Mouse (Mus musculus): Measurements from ENCODE around the gene 1500009L16Rik.

The 1500009L16Rik gene

DNA sequence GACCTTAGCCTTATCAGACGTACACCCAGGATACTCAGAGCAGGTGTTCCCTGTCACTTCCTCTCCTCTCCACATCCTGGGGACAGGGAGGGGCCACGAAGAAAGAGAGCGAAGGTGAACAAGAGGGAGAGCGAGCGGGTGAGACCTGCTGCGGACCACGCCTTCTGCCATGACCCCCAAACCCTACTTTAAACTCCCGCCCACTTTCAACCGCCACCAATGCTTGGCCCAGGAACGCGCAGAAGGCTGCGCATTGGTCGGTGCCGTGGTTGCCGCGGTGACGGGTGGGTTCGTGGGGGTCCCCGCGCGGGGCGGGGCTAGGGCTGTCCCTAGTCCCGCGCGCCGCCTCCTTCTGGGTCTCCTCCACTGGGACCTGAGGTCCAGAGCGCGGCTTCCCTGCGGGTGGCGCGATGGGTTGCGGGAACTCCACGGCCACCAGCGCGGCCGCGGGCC lies at the start of gene 1500009L16Rik:
TSS of gene 1500009L16Rik (plus strand) at position 287 of the 453 bp plus-strand sequence.
- DNase-seq (ENCODE audit: low read depth, low spot score): peak; percentile 81

DNA sequence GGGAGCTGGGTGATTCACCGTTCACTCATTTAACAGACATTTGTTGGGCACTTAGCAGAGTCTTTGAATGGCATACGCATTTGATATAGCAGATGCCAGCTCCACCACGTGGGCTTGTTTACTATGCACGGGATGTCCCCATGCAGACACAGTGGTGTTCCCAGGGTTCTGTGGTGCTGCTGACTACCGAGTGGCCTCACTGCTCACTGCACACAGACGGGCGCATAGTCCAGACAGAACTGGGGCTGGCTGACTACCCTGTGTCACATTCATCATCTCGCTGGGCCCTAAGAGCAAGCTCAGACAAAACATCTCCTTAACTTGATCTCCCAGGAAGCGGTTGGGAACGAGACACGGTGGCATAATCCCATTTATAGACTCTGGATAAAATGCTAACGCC lies 41.3 kb upstream of the 1500009L16Rik start:
- no peak for DNase-seq (ENCODE audit: low read depth, low spot score)

GRCm38 (mm10) chr10:83688215-83688614 lies 34.5 kb upstream of the 1500009L16Rik start:
- no peak for DNase-seq (ENCODE audit: low read depth, low spot score)

- DNase-seq (ENCODE audit: low read depth, low spot score): no peak
Measured at GRCm38 (mm10) chr10:83692175-83692895, 30.3 kb upstream of the 1500009L16Rik start.

- no peak for DNase-seq (ENCODE audit: low read depth, low spot score)
Measured at GRCm38 (mm10) chr10:83696226-83696625, 26.4 kb upstream of the 1500009L16Rik start.

DNA sequence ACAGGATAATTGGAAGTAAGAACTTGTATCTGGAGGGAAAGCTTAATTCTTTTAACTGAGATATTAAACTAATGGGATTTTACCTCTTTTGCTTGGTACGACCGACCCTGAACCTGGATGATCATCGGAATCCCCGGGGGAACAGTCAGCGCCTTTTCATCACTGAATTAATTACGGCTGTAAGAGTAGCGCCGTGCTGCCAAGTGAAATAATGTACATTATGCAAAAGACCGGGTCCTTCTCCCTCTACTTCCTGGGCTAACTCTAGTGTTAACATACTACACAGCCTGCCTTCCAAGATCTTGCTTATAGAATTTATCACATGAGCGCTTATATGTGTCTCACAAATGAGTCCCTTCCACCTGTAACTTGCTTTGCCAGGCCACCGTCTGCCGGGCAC lies 16.0 kb upstream of the 1500009L16Rik start:
- DNase-seq (ENCODE audit: low read depth, low spot score): no peak

- DNase-seq (ENCODE audit: low read depth, low spot score): no peak
Measured at GRCm38 (mm10) chr10:83709920-83710319, 12.7 kb upstream of the 1500009L16Rik start.

DNA sequence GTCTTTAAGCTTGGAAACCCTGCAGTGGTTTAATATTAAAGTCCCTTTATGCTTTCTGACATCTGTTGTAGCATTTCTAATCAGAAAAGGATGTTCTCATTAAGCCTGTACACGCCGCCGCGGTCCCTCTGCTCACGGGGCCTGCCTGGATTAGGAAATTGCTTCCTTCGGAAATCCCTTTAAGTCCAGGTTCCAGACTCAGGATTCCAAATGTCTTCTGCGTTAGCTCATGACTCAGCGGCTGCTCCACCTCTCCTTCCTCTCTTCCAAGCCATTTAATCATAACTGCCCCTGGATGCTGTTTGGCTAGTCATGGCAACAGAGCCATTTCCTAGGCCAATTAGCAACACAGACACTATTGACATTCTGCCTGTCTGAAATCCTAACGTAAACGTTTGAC lies 10.9 kb upstream of the 1500009L16Rik start:
- no peak for DNase-seq (ENCODE audit: low read depth, low spot score)

GRCm38 (mm10) chr10:83718855-83719474 lies 3.7 kb upstream of the 1500009L16Rik start:
- DNase-seq (ENCODE audit: low read depth, low spot score): no peak

DNA sequence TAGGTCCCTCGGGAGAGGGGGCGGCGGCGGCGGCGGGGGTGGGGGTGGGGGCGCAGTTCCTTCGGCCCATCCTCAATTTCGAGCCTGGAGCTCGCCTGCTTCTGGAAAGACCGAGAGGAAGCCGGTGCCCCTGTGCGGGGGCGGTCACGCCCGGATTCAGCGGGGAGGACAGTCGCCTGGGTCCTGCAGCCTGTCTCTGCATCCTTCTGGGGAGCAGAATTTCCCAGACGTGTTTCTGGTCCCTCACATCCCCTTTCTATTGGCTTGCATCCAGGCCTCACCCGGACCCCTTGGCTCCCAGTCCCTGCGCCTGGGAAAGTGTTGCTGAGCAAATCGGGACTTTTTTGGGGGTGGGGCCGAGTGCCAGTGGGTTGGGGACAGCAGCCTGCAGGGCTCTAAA lies 390 bp downstream of the 1500009L16Rik start:
- no peak for DNase-seq (ENCODE audit: low read depth, low spot score)

DNA sequence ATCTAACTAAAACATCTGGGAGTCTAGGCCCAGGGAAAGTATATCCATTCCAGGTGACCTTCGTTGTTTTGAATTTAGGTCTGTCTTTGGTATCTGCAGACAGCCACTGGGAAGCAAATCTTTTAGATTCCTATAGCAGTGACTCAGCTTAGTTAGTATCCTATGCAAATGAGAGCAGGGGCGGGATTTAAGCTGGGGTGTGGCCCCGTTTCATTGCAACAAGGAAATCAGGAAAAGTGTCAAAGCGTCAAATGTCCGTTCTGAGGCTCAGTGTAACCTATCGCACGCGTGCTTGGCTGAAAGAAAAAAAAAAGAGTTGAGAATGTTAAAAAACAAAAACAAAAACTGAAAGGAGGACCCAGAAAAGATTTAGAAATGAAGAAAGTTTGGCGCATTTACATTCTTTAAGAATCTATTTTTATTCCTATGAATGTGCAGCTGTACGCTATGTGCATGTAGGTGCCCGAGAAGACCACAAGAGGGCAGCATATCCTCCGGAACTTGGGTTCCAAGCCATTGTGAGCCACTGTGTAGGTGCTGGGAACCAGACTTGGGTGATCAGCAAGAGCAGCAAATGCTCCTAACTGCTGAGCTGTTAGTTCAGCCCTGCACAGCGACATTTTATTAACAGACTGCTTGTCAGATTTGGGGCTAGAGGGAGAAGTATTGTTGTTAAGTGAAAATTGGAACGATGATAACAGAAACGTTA lies 1.8 kb downstream of the 1500009L16Rik start:
- no peak for DNase-seq (ENCODE audit: low read depth, low spot score)

GRCm38 (mm10) chr10:83726164-83726563 lies 3.5 kb downstream of the 1500009L16Rik start:
- no peak for DNase-seq (ENCODE audit: low read depth, low spot score)

DNA sequence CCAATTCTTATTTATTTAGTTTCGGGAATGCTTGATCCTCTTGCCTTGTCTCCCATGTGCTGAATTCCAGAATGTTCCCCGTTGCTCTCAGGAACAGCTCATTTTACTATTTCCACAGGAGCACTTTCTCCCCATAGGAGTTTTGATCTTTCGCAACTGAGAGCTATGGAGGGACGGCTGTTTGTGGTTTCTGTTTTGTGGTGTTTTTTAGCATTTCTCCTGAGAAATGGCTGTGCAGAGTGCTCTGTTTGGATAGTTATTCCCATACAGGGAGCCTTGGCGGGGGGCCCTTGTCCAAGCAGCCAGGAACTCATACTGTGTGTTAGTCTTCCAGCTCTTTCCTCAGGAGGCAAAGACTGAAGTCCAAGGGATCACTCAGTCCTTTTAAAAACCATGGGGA lies 5.2 kb downstream of the 1500009L16Rik start:
- DNase-seq (ENCODE audit: low read depth, low spot score): no peak

DNA sequence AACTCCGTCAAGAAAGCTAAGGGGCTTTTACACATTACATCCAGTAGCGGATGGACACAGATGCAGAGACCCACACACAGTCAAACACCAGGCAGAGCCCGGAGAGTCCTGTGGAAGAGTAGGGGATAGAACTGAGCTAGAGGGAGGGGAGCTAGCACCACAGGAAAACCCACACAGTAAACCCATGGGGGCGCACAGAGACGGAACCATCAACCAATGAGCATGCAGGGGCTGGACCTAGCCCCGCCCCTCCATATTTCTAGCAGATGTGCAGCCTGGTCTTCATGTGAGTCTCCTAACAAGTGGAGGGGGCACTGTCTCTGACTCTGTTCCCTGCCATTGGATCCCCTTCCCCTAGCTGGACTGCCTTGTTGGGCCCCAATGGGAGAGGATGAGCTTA lies 5.9 kb downstream of the 1500009L16Rik start:
- no peak for DNase-seq (ENCODE audit: low read depth, low spot score)

DNA sequence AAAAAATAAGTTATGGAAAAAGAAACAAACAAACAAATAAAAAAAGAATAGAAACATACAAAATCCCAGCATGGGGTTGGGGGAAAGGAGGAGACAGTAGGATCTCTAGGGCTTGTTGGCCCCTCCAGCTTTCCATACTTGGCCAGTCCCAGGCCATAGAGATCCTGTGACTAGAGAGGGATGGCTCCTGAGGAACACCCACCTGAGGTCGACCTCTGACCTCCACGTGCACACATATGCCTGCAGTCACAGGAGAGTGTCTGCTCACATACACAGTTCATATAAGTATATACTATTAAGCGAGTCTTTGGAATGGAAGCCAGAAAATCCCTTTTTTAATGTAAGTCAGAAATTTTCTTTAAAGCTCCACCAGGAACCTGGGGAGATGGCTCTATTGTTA lies 6.4 kb downstream of the 1500009L16Rik start:
- DNase-seq (ENCODE audit: low read depth, low spot score): no peak

DNA sequence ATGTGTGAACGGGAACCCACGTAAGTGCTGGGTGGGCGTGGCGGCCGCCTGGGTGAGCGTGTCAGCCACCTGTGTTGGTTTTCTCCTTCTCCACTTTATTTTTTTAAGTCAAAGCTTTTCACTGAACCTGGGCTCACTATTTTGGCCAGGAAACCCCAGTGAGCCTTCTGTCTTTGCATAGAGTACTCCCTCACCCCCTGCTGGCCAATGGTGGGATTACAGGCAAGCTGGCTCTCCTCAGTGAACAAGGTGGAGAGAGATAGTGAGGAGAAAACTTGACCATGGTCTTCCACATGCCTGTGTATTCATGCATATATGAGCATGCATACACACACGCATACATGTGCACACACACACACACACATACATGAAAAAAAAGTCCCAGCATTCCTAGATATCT lies 6.8 kb downstream of the 1500009L16Rik start:
- DNase-seq (ENCODE audit: low read depth, low spot score): no peak

DNA sequence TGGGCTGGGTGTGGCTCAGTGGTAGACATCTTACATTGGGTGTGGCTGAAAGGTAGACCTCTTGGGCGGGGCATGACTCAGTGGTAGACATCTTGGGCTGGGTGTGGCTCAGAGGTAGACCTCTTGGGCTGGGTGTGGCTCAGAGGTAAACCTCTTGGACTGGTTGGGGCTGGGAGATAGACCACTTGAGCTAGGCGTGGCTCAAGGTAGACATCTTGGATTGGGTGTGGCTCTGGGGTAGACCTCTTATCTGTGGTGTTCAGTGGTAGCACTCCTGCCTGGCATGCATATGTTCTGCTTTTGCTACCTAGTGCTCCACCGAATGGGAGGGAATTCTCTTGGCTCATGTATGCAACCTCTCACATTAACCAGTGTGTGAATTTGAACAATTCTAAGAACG lies 11.1 kb downstream of the 1500009L16Rik start:
- DNase-seq (ENCODE audit: low read depth, low spot score): no peak

GRCm38 (mm10) chr10:83738996-83739655 lies 16.5 kb downstream of the 1500009L16Rik start:
- no peak for DNase-seq (ENCODE audit: low read depth, low spot score)

DNA sequence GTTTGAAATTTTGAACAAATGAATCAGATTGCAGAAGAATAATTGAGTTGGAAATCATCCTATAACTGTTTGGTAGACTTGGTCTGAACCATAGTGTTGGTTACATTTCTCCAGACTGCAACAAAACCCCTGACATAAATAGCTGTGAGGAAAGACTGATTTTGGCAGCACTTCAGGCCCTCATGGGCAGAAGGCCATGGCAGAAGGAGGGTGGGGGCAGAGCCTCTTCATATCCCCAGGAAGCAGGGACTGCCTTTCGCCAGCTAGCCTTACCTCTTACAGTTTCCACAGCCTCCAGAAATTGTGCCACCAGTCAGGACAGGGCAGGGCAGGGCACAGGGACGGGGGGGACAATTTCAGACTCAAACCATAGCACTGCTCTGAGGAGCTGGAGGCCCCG lies 22.0 kb downstream of the 1500009L16Rik start:
- DNase-seq (ENCODE audit: low read depth, low spot score): no peak

- no peak for DNase-seq (ENCODE audit: low read depth, low spot score)
Measured at GRCm38 (mm10) chr10:83753056-83753455, 30.4 kb downstream of the 1500009L16Rik start.

GRCm38 (mm10) chr10:83757343-83757962 lies 34.8 kb downstream of the 1500009L16Rik start:
- no peak for DNase-seq (ENCODE audit: low read depth, low spot score)

DNA sequence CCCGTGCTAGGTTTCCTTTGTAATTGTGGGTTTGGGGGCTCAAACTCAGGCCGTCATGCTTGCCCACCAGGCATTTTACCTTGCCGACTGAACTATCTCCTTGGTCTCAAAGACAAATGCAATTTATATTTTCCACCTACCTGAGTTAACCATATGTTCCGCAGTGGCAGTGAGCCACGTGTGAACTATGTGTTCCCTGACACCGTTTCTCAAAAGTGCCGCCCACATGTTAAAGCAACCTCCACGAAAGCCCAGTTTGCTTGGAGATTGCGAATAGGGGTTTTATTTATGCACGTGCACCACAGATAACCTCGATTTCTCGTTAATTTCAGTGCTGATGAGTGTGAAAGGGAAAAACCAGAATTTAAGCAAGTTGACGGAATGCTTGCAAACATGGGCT lies 36.1 kb downstream of the 1500009L16Rik start:
- no peak for DNase-seq (ENCODE audit: low read depth, low spot score)
